Comparison of ENCODE assay signal across 8 mouse cellular contexts in the genomic region with DNA sequence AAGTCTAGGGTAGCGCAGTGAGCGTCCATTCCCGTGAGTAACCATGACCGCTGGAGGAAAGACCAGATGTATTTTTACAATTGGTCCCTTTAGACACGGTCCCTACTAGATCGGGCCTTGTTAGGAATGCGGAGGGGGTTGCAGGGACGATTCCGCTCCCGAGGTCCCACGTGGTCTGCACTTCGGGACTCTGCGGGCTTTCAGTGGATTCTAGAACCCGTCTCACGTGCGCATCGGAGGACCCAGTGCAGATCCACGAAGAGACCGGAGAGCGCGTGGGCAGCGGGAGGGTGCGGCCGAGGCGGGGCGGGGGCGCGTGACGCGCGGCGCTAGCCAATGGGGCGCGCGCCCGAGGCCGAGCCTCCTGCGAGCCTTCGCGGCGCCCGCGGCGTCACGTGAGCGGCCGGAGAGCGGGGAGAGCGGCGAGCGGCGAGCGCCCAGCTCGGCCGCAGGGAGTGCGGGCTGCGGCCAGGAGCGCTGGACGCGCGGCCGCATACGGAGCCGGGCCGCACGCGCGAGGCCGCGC. TPM values are rescaled to one million over a fixed set of nuclear protein-coding genes. Genes with fewer than 3 reads are reported as not detected.
DNase-seq lines count a peak whose midpoint lies in the region; ATAC-seq and TF ChIP-seq lines count a peak whose summit lies in the region.

A gene (plus strand): TSS at position 396 of the 526 bp plus-strand sequence.

- H3K4me1 ChIP-seq in hindbrain, embryonic 12.5 days, result peaks cover 15% of the 10 kb centered on the region
- peaks cover 6% of the 10 kb centered on the region; the same call in 1 of the 2 replicates for H3K4me1 ChIP-seq in lung, embryonic 14.5 days (ENCODE audit: insufficient read depth)

- peaks cover 43% of the 10 kb centered on the region for H3K27me3 ChIP-seq in hindbrain, embryonic 12.5 days
- peaks cover 18% of the 10 kb centered on the region for H3K27me3 ChIP-seq in lung, embryonic 14.5 days (ENCODE audit: insufficient read depth, low read length)

- no peak within 1 kb of the TSS for H3K27ac ChIP-seq in hindbrain, embryonic 12.5 days
- H3K27ac ChIP-seq in lung, embryonic 14.5 days (ENCODE audit: low read depth), result peak within 1 kb of the TSS; percentile 54; the same call in 1 of the 2 replicates

- H3K36me3 ChIP-seq in hindbrain, embryonic 12.5 days, result no peaks in the 10 kb centered on the region
- H3K36me3 ChIP-seq in lung, embryonic 14.5 days (ENCODE audit: insufficient read depth), result peaks cover 2% of the 10 kb centered on the region; the same call in 1 of the 2 replicates

- TF ChIP-seq CTCF in lung, embryonic 14.5 days (IDR thresholded peaks at IDR 0.05; ENCODE audit: low read depth), result no peak

- DNase-seq in adrenal gland, adult 2 months, result peak; percentile 93
- peak; percentile 48 to 71 for DNase-seq in cerebellum, postnatal 4 days (ENCODE audit: low spot score in 2 of 2)
- DNase-seq in gastrocnemius, adult 18-20 months (ENCODE audit: low spot score), result peak; percentile 83
- peak; percentile 74 to 81 for DNase-seq in layer of hippocampus, postnatal 10 days (ENCODE audit: low spot score in 2 of 2)
- peak; percentile 91 for DNase-seq in lung, embryonic 14.5 days
- peak; percentile 75 for DNase-seq in retina, embryonic 14.5 days (ENCODE audit: low spot score)
- DNase-seq in spleen, postnatal 14 days (ENCODE audit: low spot score in 2 of 2), result no peak

- under 1% methylated on average over 70 of the region's 70 CpGs for WGBS in hindbrain, embryonic 12.5 days
- WGBS in lung, embryonic 14.5 days, result under 1% methylated on average over 51 of the region's 70 CpGs

- H3K4me3 ChIP-seq in hindbrain, embryonic 12.5 days, result peak within 1 kb of the TSS; percentile 63
- peak within 1 kb of the TSS; percentile 67 for H3K4me3 ChIP-seq in lung, embryonic 14.5 days (ENCODE audit: low read depth, low read length)

- peak; percentile 77 for ATAC-seq in hindbrain, embryonic 12.5 days (ENCODE audit: low FRiP score)
- ATAC-seq in lung, embryonic 14.5 days (ENCODE audit: insufficient read depth), result peak; percentile 68

- H3K4me2 ChIP-seq in hindbrain, embryonic 12.5 days (replicated peaks), result peak within 1 kb of the TSS; percentile 100
- peak within 1 kb of the TSS; percentile 100 for H3K4me2 ChIP-seq in lung, embryonic 14.5 days

- peak within 1 kb of the TSS; percentile 71 for H3K9ac ChIP-seq in hindbrain, embryonic 12.5 days
- peak within 1 kb of the TSS; percentile 65 for H3K9ac ChIP-seq in lung, embryonic 14.5 days

- no peaks in the 10 kb centered on the region for H3K9me3 ChIP-seq in hindbrain, embryonic 12.5 days (replicated peaks)
- H3K9me3 ChIP-seq in lung, embryonic 14.5 days (ENCODE audit: low read depth, low read length), result no peaks in the 10 kb centered on the region

RNA-seq across cellular contexts. Expression of the gene that starts here (rescaled TPM):
- 10 to 100 TPM; 32.6 to 43.7 TPM for total RNA-seq in adrenal gland, adult 2 months (2021)
- 73.8 and 79.8 TPM in 2 replicates for polyA plus RNA-seq in adrenal gland, adult 2 months (2012; rRNA removed)
- 10 to 100 TPM; 33.8 to 73.0 TPM for total RNA-seq in gastrocnemius, adult 18-20 months (2021)
- polyA plus RNA-seq in hindbrain, embryonic 12.5 days (2016; fragmentation: Nextera tagmentation; extraction: Ambion mirVana), result 6.3 and 6.9 TPM in 2 replicates
- 10 to 100 TPM; 18.5 to 23.7 TPM for total RNA-seq in layer of hippocampus, postnatal 10 days (2021)
- 8.1 and 10.9 TPM in 2 replicates for polyA plus RNA-seq in lung, embryonic 14.5 days (2014; fragmentation: Nextera tagmentation; extraction: Ambion mirVana)

Comparison
In these comparisons a context has a peak if more than half of its experiments do, and no peak if none do; other contexts are left out.
1. DNase-seq: peak in adrenal gland, adult 2 months (single experiment), cerebellum, postnatal 4 days (2 of 2), gastrocnemius, adult 18-20 months (single experiment), layer of hippocampus, postnatal 10 days (2 of 2), lung, embryonic 14.5 days (single experiment) and retina, embryonic 14.5 days (single experiment); none in spleen, postnatal 14 days (0 of 2).